Mouse (Mus musculus): ENCODE measurements around the gene Dyrk3. TPM values are rescaled to one million over a fixed set of nuclear protein-coding genes. Genes with fewer than 3 reads are reported as not detected.

Gene Dyrk3
- polyA plus RNA-seq (2012; rRNA removed), result 12.6 TPM in 2 replicates

GRCm38 (mm10) chr1:131138191-131139016 is at the start of gene Dyrk3:
Gene Dyrk3 (minus strand): TSS chr1:131138340.

GRCm38 (mm10) chr1:131153018-131153629 is 15.0 kb upstream of the Dyrk3 start, which contains the start of gene Eif2d:
Gene Eif2d (plus strand): TSS chr1:131153181.

GRCm38 (mm10) chr1:131097700-131098094 is 40.4 kb downstream of the Dyrk3 start, which contains the start of gene Mapkapk2:
Gene Mapkapk2 (minus strand): TSS chr1:131097826.

Other genes starting within 250 kb of the Dyrk3 start
- gene Il20, start 226.9 kb downstream of the Dyrk3 start, polyA plus RNA-seq (2012; rRNA removed), result not detected in 2 replicates
- gene Il19, start 198.2 kb downstream of the Dyrk3 start, polyA plus RNA-seq (2012; rRNA removed), result 0.05 and 0.16 TPM in 2 replicates
- gene Il10, start 118.5 kb downstream of the Dyrk3 start, polyA plus RNA-seq (2012; rRNA removed), result 0.04 and 0.21 TPM in 2 replicates
- gene Mapkapk2, start 40.5 kb downstream of the Dyrk3 start, polyA plus RNA-seq (2012; rRNA removed), result 30.0 and 30.4 TPM in 2 replicates
- gene Eif2d, start 14.8 kb upstream of the Dyrk3 start, polyA plus RNA-seq (2012; rRNA removed), result 57.3 and 59.0 TPM in 2 replicates
- 5.1 and 5.3 TPM in 2 replicates for gene Rassf5, start 106.9 kb upstream of the Dyrk3 start, polyA plus RNA-seq (2012; rRNA removed)
- 2.0 and 2.1 TPM in 2 replicates for gene Ikbke, start 141.3 kb upstream of the Dyrk3 start, polyA plus RNA-seq (2012; rRNA removed)

All from central nervous system, embryonic 18 days (tissue).